Mouse (Mus musculus): ENCODE results near the gene Pisd.

GRCm38 (mm10) chr5:32784726-32785125 is 720 bp downstream of the Pisd start:
- TF ChIP-seq POLR2A (IDR thresholded peaks at IDR 0.05; ENCODE audit: control insufficient read depth, extremely low read depth, insufficient read depth, low read length, poor library complexity) (no peak), CTCF (IDR thresholded peaks at IDR 0.05; ENCODE audit: borderline replicate concordance, control insufficient read depth, extremely low read depth, insufficient read depth, low read length, poor library complexity) (no peak)
